Mouse (Mus musculus) liver, embryonic 15.5 days (tissue): ENCODE data around the gene Prcd. TPM values are rescaled to one million over a fixed set of nuclear protein-coding genes. Genes with fewer than 3 reads are reported as not detected.
"Not testable (repeated sequence)": the region's sequence is repeated elsewhere in the genome, so short reads cannot be mapped to it uniquely, and the experiment has no call there.

Experiments used
- ATAC-seq: fragments of 200-750 bp; cut with Nextera tagmentation; 2 replicates; pipeline ENCODE4 v1.8.0; 2017; ENCODE audit warnings: moderate number of reproducible peaks, mild to moderate bottlenecking, moderate library complexity; ENCODE audit not compliant: insufficient read depth
- H3K27ac ChIP-seq: fragments of 300-500 bp; sonication (generic); replicated peaks from 2 replicates; pipeline ENCODE4 v1.5.1; 2015; ENCODE audit warnings: mild to moderate bottlenecking, inconsistent platforms
- H3K27me3 ChIP-seq: fragments of 300-500 bp; sonication (generic); 2 replicates; pipeline ENCODE4 v1.6.1; 2015; ENCODE audit warnings: mild to moderate bottlenecking, inconsistent platforms
- H3K36me3 ChIP-seq: fragments of 300-500 bp; sonication (generic); replicated peaks from 2 replicates; pipeline ENCODE4 v1.6.1; 2015; ENCODE audit warnings: moderate library complexity, mild to moderate bottlenecking, inconsistent platforms
- H3K4me1 ChIP-seq: fragments of 300-500 bp; sonication (generic); replicated peaks from 2 replicates; pipeline ENCODE4 v1.6.1; 2015; ENCODE audit warnings: inconsistent platforms
- H3K4me2 ChIP-seq: fragments of 300-500 bp; sonication (generic); 2 replicates; pipeline ENCODE4 v1.6.1; 2015; ENCODE audit warnings: moderate library complexity, mild to moderate bottlenecking, inconsistent platforms
- H3K4me3 ChIP-seq: fragments of 300-500 bp; sonication (generic); replicated peaks from 2 replicates; pipeline ENCODE4 v1.5.1; 2015; ENCODE audit warnings: mild to moderate bottlenecking, inconsistent platforms
- H3K9ac ChIP-seq: fragments of 300-500 bp; sonication (generic); 2 replicates; pipeline ENCODE4 v1.6.1; 2015; ENCODE audit warnings: moderate library complexity, mild to moderate bottlenecking, inconsistent platforms
- H3K9me3 ChIP-seq: fragments of 300-500 bp; sonication (generic); replicated peaks from 2 replicates; pipeline ENCODE4 v1.6.1; 2016; ENCODE audit warnings: inconsistent platforms
- WGBS: fragments of 180-500 bp; shearing (Covaris S2); methylation state at CpG from one replicate; pipeline ENCODE4 v1.1.7; 2015; ENCODE audit warnings: mixed read lengths; ENCODE audit not compliant: insufficient replicate concordance; 5-methylcytosine and 5-hydroxymethylcytosine counted together
- polyA plus RNA-seq: library from polyadenylated mRNA; unstranded; fragments of >200 nt; fragmentation: Nextera tagmentation; extraction: Ambion mirVana; gene quantifications from 2 replicates; pipeline ENCODE4 v1.2.1, GENCODE M21; 2015

The Prcd gene
- polyA plus RNA-seq, 1 experiment from 2014 or later: 0.29 TPM

GRCm38 (mm10) chr11:116671112-116671844, 17.9 kb downstream of the Prcd start:
- peaks cover 68% of the 10 kb centered on the region for H3K4me1 ChIP-seq
- peak; percentile 89 for ATAC-seq

GRCm38 (mm10) chr11:116671845-116672434, 18.6 kb downstream of the Prcd start:
- Histone ChIP-seq H3K4me1 (peaks cover 68% of the 10 kb centered on the region), H3K4me3 (peak overlapping the region; percentile 75), H3K27me3 (peaks cover 15% of the 10 kb centered on the region; the same call in 1 of the 2 replicates), H3K27ac (peak overlapping the region; percentile 68), H3K9me3 (no peaks in the 10 kb centered on the region), H3K9ac (peak overlapping the region; percentile 75), H3K4me2 (peak overlapping the region; percentile 86), H3K36me3 (peaks cover 42% of the 10 kb centered on the region)
- WGBS: under 1% methylated on average over 24 of the region's 24 CpGs
- no peak; the same call in 1 of the 2 replicates for ATAC-seq

More at GRCm38 (mm10) chr11:116671112-116671844, 17.9 kb downstream of the Prcd start:
- Histone ChIP-seq H3K4me3 (peak overlapping the region; percentile 75), H3K27me3 (peaks cover 15% of the 10 kb centered on the region; the same call in 1 of the 2 replicates), H3K4me2 (peak overlapping the region; percentile 86), H3K9ac (peak overlapping the region; percentile 75), H3K27ac (peak overlapping the region; percentile 80), H3K36me3 (peaks cover 36% of the 10 kb centered on the region), H3K9me3 (no peaks in the 10 kb centered on the region)
- WGBS: under 1% methylated on average over 45 of the region's 45 CpGs

GRCm38 (mm10) chr11:116672595-116672994, 19.3 kb downstream of the Prcd start:
- WGBS: 9% methylated on average over 7 of the region's 7 CpGs
- Histone ChIP-seq H3K4me2 (peak overlapping the region; percentile 86), H3K27me3 (peaks cover 15% of the 10 kb centered on the region; the same call in 1 of the 2 replicates), H3K9ac (peak overlapping the region; percentile 75), H3K27ac (peak overlapping the region; percentile 68), H3K4me1 (peaks cover 68% of the 10 kb centered on the region), H3K9me3 (no peaks in the 10 kb centered on the region), H3K36me3 (peaks cover 47% of the 10 kb centered on the region), H3K4me3 (peak overlapping the region; percentile 75)
- ATAC-seq: no peak

GRCm38 (mm10) chr11:116673410-116673809, 20.1 kb downstream of the Prcd start:
- Histone ChIP-seq H3K27ac (0 out of 2 replicates have a peak overlapping the region, but pooled peaks have one; percentile 58), H3K9me3 (no peaks in the 10 kb centered on the region), H3K4me2 (peak overlapping the region; percentile 86), H3K4me1 (peaks cover 65% of the 10 kb centered on the region), H3K27me3 (peaks cover 9% of the 10 kb centered on the region; the same call in 1 of the 2 replicates), H3K9ac (no peak overlapping the region), H3K36me3 (peaks cover 51% of the 10 kb centered on the region), H3K4me3 (peak overlapping the region; percentile 75)
- WGBS: 69% methylated on average over 2 of the region's 2 CpGs
- no peak for ATAC-seq

GRCm38 (mm10) chr11:116674616-116675379, 21.5 kb downstream of the Prcd start:
- Histone ChIP-seq H3K4me2 (no peak overlapping the region), H3K27me3 (no peaks in the 10 kb centered on the region), H3K4me3 (no peak overlapping the region), H3K9me3 (no peaks in the 10 kb centered on the region), H3K9ac (no peak overlapping the region), H3K4me1 (peaks cover 52% of the 10 kb centered on the region), H3K27ac (no peak overlapping the region), H3K36me3 (peaks cover 60% of the 10 kb centered on the region)
- 73% methylated on average over 7 of the region's 7 CpGs for WGBS
- ATAC-seq: no peak

GRCm38 (mm10) chr11:116675429-116675828, 22.1 kb downstream of the Prcd start:
- not testable (repeated sequence) for H3K9me3 ChIP-seq, H3K4me3 ChIP-seq, ATAC-seq, H3K27ac ChIP-seq, H3K27me3 ChIP-seq, H3K4me2 ChIP-seq, H3K9ac ChIP-seq
- WGBS: 54% methylated on average over 6 of the region's 6 CpGs
- H3K36me3 ChIP-seq: peaks cover 60% of the 10 kb centered on the region
- H3K4me1 ChIP-seq: peaks cover 46% of the 10 kb centered on the region

GRCm38 (mm10) chr11:116676175-116676976, 23.0 kb downstream of the Prcd start:
- Histone ChIP-seq H3K36me3 (peaks cover 60% of the 10 kb centered on the region), H3K9ac (no peak overlapping the region), H3K4me1 (peaks cover 40% of the 10 kb centered on the region), H3K4me2 (no peak overlapping the region), H3K4me3 (no peak overlapping the region), H3K27me3 (no peaks in the 10 kb centered on the region), H3K27ac (no peak overlapping the region), H3K9me3 (no peaks in the 10 kb centered on the region)
- no peak for ATAC-seq
- 75% methylated on average over 14 of the region's 14 CpGs for WGBS

GRCm38 (mm10) chr11:116677711-116678441, 24.5 kb downstream of the Prcd start:
- Histone ChIP-seq H3K9ac (no peak overlapping the region), H3K4me2 (no peak overlapping the region), H3K9me3 (no peaks in the 10 kb centered on the region), H3K27ac (no peak overlapping the region; the same call in 1 of the 2 replicates), H3K36me3 (peaks cover 59% of the 10 kb centered on the region), H3K27me3 (no peaks in the 10 kb centered on the region), H3K4me3 (no peak overlapping the region), H3K4me1 (peaks cover 38% of the 10 kb centered on the region)
- WGBS: 68% methylated on average over 8 of the region's 8 CpGs
- ATAC-seq: no peak

- Histone ChIP-seq H3K4me2 (no peak overlapping the region), H3K4me1 (peaks cover 30% of the 10 kb centered on the region), H3K4me3 (no peak overlapping the region), H3K27ac (no peak overlapping the region), H3K9me3 (no peaks in the 10 kb centered on the region), H3K36me3 (peaks cover 47% of the 10 kb centered on the region), H3K27me3 (no peaks in the 10 kb centered on the region), H3K9ac (no peak overlapping the region)
- no peak for ATAC-seq
- WGBS: 83% methylated on average over 6 of the region's 6 CpGs
Observed at GRCm38 (mm10) chr11:116679148-116679547, 25.8 kb downstream of the Prcd start.
